Mouse (Mus musculus): ENCODE data around the gene Exosc5. TPM values are rescaled to one million over a fixed set of nuclear protein-coding genes. Genes with fewer than 3 reads are reported as not detected.

Exosc5 gene
- polyA plus RNA-seq, 1 experiment = 64.7 TPM

DNA sequence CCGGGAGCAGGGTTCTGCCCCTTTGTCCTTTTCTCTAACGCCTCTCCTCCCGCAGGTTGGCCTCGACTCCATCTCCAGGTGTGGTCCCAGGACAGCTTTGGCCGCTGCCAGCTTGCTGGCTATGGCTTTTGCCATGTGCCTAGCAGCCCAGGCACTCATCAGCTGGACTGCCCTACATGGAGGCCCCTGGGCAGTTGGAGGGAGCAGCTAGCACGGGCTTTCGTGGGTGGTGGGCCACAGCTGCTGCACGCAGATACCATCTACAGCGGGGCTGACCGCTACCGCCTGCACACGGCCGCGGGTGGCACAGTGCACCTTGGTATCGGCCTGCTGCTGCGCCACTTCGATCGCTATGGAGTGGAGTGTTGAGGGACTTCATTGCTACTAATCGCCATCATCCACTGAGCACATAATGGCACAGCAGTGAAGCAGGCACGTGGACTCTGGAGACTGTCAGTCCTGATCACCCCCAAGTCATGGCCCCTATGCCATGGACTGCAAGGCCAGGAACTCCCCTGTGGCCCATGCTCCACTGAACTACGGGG lies 27.0 kb downstream of the Exosc5 start:
- Histone ChIP-seq H3K27me3 (ENCODE audit: control insufficient read depth, insufficient read depth, low read length) (no peaks in the 10 kb centered on the region), H3K4me3 (ENCODE audit: low read depth, low read length) (peak overlapping the region; percentile 70), H3K36me3 (ENCODE audit: control insufficient read depth, insufficient read depth, low read length) (no peaks in the 10 kb centered on the region), H3K27ac (ENCODE audit: insufficient read depth, low read depth, low read length) (no peak overlapping the region), H3K4me1 (ENCODE audit: control insufficient read depth, insufficient read depth, insufficient read length, low read length) (peaks cover 12% of the 10 kb centered on the region)
- 81% methylated on average over 21 of the region's 21 CpGs for WGBS
- TF ChIP-seq POLR2A (IDR thresholded peaks at IDR 0.05; ENCODE audit: low read depth, low read length) (no peak), CTCF (IDR thresholded peaks at IDR 0.05; ENCODE audit: extremely low read depth, insufficient read length, insufficient replicate concordance, low read depth, low read length) (no peak)

DNA sequence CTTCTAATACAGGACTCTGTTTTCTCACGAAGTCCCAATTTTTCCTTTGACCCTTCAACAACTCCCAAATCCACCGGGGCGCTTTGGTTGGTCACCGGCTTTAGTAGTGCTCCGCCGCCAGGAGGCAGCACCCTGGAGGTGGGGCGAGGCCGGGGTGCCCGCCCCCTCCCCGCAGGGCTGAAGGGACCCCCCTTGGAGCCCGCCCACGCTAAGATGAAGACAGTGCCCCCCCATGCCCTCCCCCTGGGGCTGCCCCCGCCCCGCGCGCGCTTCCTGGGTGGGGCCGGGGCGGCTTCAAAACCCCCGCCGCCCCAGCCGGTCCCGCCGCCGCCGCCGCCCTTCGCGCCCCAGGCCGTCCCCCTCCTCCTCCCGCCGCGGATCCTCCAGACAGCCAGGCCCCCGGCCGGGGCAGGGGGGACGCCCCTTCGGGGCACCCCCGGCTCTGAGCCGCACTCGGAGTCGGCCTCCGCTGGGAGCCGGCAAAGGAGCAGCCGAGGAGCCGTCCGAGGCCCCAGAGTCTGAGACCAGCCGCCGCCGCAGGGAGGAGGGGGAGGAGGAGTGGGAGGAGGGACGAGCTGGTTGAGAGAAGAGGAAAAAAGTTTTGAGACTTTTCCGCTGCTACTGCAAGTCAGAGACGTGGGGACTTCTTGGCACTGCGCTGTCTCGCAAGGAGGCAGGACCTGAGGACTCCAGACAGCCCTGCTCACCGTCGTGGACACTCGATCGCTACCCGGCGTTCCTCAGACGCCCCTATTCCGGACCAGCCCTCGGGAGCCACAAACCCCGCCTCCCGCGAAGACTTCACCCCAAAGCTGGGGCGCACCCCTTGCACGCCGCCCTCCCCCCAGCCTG lies 27.9 kb downstream of the Exosc5 start, which contains the start of gene Tgfb1:
Gene Tgfb1 (plus strand): TSS at position 323 of the 852 bp plus-strand sequence.
- Histone ChIP-seq H3K4me1 (ENCODE audit: control insufficient read depth, insufficient read depth, insufficient read length, low read length) (peaks cover 10% of the 10 kb centered on the region), H3K36me3 (ENCODE audit: control insufficient read depth, insufficient read depth, low read length) (no peaks in the 10 kb centered on the region)
- TF ChIP-seq POLR2A (IDR thresholded peaks at IDR 0.05; ENCODE audit: low read depth, low read length) = no peak
- TF ChIP-seq CTCF (IDR thresholded peaks at IDR 0.05; ENCODE audit: extremely low read depth, insufficient read length, insufficient replicate concordance, low read depth, low read length) = peak; percentile 76

DNA sequence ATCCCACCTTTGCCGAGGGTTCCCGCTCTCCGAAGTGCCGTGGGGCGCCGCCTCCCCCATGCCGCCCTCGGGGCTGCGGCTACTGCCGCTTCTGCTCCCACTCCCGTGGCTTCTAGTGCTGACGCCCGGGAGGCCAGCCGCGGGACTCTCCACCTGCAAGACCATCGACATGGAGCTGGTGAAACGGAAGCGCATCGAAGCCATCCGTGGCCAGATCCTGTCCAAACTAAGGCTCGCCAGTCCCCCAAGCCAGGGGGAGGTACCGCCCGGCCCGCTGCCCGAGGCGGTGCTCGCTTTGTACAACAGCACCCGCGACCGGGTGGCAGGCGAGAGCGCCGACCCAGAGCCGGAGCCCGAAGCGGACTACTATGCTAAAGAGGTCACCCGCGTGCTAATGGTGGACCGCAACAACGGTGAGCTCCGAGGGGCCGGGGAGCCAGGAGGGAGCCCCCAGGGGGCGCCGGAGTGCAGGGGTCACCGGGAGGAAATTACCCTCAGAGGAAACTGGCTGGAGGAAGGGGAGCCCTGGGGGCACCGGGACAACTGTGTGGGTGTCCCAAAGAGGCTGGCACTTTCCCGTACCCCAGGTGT lies 28.9 kb downstream of the Exosc5 start:
- Histone ChIP-seq H3K27me3 (ENCODE audit: control insufficient read depth, insufficient read depth, low read length) (no peaks in the 10 kb centered on the region), H3K27ac (ENCODE audit: insufficient read depth, low read depth, low read length) (peak overlapping the region; percentile 4; the same call in 1 of the 2 replicates), H3K4me1 (ENCODE audit: control insufficient read depth, insufficient read depth, insufficient read length, low read length) (peaks cover 7% of the 10 kb centered on the region), H3K4me3 (ENCODE audit: low read depth, low read length) (peak overlapping the region; percentile 70), H3K36me3 (ENCODE audit: control insufficient read depth, insufficient read depth, low read length) (no peaks in the 10 kb centered on the region)
- WGBS = under 1% methylated on average over 47 of the region's 47 CpGs
- TF ChIP-seq POLR2A (IDR thresholded peaks at IDR 0.05; ENCODE audit: low read depth, low read length) = no peak
- peak; percentile 49 for TF ChIP-seq CTCF (IDR thresholded peaks at IDR 0.05; ENCODE audit: extremely low read depth, insufficient read length, insufficient replicate concordance, low read depth, low read length)

More for the DNA sequence above, 27.9 kb downstream of the Exosc5 start, which contains the start of gene Tgfb1:
- Histone ChIP-seq H3K4me3 (ENCODE audit: low read depth, low read length) (peak within 1 kb of the TSS; percentile 70), H3K27ac (ENCODE audit: insufficient read depth, low read depth, low read length) (peak within 1 kb of the TSS; percentile 42), H3K27me3 (ENCODE audit: control insufficient read depth, insufficient read depth, low read length) (no peaks in the 10 kb centered on the region)
- 1% methylated on average over 51 of the region's 69 CpGs for WGBS

DNA sequence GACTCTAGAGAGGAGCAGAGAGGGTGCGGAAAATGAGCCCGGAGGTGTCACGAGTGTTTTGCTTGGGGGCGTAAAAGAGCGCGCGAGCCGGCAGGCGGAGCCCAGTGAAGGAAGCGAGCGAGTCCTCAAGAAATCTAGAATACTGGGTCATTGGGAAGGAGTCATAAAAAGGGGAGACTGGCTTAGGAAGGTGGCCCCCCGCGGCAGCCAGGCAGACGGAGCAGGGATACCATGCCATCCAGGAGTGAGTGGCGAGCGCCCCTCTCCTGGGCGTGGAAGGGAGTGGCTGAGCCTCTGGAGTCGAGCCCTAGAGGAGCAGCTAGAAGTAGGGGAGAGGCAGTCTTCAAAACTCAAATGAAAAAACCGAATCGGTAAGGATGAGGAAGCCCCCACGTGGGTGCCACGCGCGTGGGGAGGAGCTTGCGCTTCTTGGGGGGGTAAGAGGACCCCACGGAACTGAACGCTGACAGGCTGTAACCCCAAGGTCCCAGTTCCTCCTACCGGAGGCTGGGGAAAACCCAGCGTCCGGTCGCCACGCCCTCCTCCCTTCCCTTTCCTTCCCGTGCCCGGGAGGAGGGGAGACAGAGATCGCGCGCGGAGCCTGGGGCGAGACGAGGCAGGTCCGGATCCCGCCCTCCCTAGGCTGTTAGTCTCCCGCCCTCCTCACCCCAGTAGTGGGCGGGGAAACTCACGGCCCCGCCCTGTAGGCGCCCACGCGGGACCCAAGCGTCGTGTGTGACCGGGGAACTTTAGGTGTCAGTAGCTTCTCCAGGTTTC lies 30.0 kb downstream of the Exosc5 start:
- TF ChIP-seq CTCF (IDR thresholded peaks at IDR 0.05; ENCODE audit: extremely low read depth, insufficient read length, insufficient replicate concordance, low read depth, low read length) (no peak), POLR2A (IDR thresholded peaks at IDR 0.05; ENCODE audit: low read depth, low read length) (peak; percentile 22; the same call in 1 of the 2 replicates)

DNA sequence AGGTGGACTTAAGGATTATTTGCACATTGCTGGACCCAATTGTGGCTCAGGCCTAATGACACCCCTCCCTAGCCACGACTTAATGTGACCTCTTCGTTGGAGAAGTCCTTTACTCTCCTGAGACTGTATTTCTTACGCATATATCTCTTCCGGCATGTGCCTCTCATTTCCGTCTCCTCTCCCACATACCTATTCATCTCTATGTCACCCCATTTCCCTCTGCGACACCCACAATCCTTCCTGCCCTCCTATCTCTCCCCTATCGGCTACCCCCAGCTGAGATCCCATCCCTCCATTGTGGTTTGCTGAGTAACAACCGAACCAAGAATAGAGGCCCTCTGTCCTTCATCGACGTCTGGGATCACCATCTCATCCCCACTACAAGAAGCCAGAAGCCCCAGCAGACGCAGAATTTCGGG lies 30.6 kb downstream of the Exosc5 start:
- H3K27me3 ChIP-seq (ENCODE audit: control insufficient read depth, insufficient read depth, low read length) = no peaks in the 10 kb centered on the region
- H3K27ac ChIP-seq (ENCODE audit: insufficient read depth, low read depth, low read length) = no peak overlapping the region
- peaks cover 3% of the 10 kb centered on the region for H3K4me1 ChIP-seq (ENCODE audit: control insufficient read depth, insufficient read depth, insufficient read length, low read length)
- H3K4me3 ChIP-seq (ENCODE audit: low read depth, low read length) = peak overlapping the region; percentile 70
- WGBS = 13% methylated on average over 12 of the region's 12 CpGs
- TF ChIP-seq POLR2A (IDR thresholded peaks at IDR 0.05; ENCODE audit: low read depth, low read length) (no peak), CTCF (IDR thresholded peaks at IDR 0.05; ENCODE audit: extremely low read depth, insufficient read length, insufficient replicate concordance, low read depth, low read length) (no peak)
- H3K36me3 ChIP-seq (ENCODE audit: control insufficient read depth, insufficient read depth, low read length) = no peaks in the 10 kb centered on the region

More for the DNA sequence above, 30.0 kb downstream of the Exosc5 start:
- H3K4me3 ChIP-seq (ENCODE audit: low read depth, low read length) = peak overlapping the region; percentile 70
- no peaks in the 10 kb centered on the region for H3K27me3 ChIP-seq (ENCODE audit: control insufficient read depth, insufficient read depth, low read length)
- H3K27ac ChIP-seq (ENCODE audit: insufficient read depth, low read depth, low read length) = peak overlapping the region; percentile 4
- H3K4me1 ChIP-seq (ENCODE audit: control insufficient read depth, insufficient read depth, insufficient read length, low read length) = peaks cover 3% of the 10 kb centered on the region
- under 1% methylated on average over 52 of the region's 52 CpGs for WGBS
- H3K36me3 ChIP-seq (ENCODE audit: control insufficient read depth, insufficient read depth, low read length) = no peaks in the 10 kb centered on the region

DNA sequence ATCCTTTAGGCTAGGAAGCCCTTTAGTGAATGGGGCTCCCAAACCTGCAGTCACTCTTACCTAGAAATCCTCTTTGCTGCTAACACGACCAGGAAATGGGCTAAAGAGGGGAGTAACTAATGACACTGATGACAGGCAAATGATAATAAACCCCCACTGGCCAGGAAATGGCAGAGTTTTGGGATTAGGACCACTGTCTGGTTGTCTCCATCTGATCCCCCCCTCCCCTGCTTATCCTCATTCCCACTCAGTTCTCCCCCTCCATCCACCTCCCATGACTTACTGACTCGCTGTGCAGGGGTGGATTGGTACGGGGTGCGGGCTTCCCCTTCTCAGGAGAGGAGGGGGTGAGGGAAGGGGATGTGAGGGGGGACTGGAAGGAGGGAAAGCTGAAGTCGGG lies 31.1 kb downstream of the Exosc5 start:
- Histone ChIP-seq H3K4me3 (ENCODE audit: low read depth, low read length) (peak overlapping the region; percentile 9; the same call in 1 of the 2 replicates), H3K36me3 (ENCODE audit: control insufficient read depth, insufficient read depth, low read length) (no peaks in the 10 kb centered on the region)
- 42% methylated on average over 5 of the region's 5 CpGs for WGBS

More for the DNA sequence above, 31.1 kb downstream of the Exosc5 start:
- peaks cover 3% of the 10 kb centered on the region for H3K4me1 ChIP-seq (ENCODE audit: control insufficient read depth, insufficient read depth, insufficient read length, low read length)
- H3K27me3 ChIP-seq (ENCODE audit: control insufficient read depth, insufficient read depth, low read length) = no peaks in the 10 kb centered on the region
- H3K27ac ChIP-seq (ENCODE audit: insufficient read depth, low read depth, low read length) = no peak overlapping the region
- TF ChIP-seq CTCF (IDR thresholded peaks at IDR 0.05; ENCODE audit: extremely low read depth, insufficient read length, insufficient replicate concordance, low read depth, low read length) (no peak), POLR2A (IDR thresholded peaks at IDR 0.05; ENCODE audit: low read depth, low read length) (no peak)
